Mouse (Mus musculus): ENCODE data around the gene Grhl1. TPM values are rescaled to one million over a fixed set of nuclear protein-coding genes. Genes with fewer than 3 reads are reported as not detected.

Gene Grhl1
- polyA plus RNA-seq, 1 experiment from 2014 or later, result 12.0 TPM

GRCm38 (mm10) chr12:24642370-24642802 lies 70.3 kb downstream of the Grhl1 start:
- Histone ChIP-seq H3K27me3 (replicated peaks; ENCODE audit: control insufficient read depth, insufficient read depth, low read length) (no peaks in the 10 kb centered on the region), H3K9me3 (ENCODE audit: control insufficient read depth, low read length) (no peaks in the 10 kb centered on the region; the same call in 1 of the 2 replicates), H3K36me3 (ENCODE audit: control insufficient read depth, insufficient read depth, low read length) (no peaks in the 10 kb centered on the region), H3K4me3 (ENCODE audit: low read depth, low read length) (no peak overlapping the region), H3K4me2 (ENCODE audit: low read depth, low read length) (no peak overlapping the region), H3K27ac (replicated peaks; ENCODE audit: low read depth, low read length) (no peak overlapping the region), H3K4me1 (ENCODE audit: control insufficient read depth, insufficient read depth, low read length) (no peaks in the 10 kb centered on the region), H3K9ac (ENCODE audit: low read depth, low read length) (no peak overlapping the region)
- DNase-seq (ENCODE audit: low spot score) (peak; percentile 22), ATAC-seq (ENCODE audit: low read depth) (0 out of 2 replicates have a peak, but pooled peaks have one; percentile 30)
- 78% methylated on average over 4 of the region's 4 CpGs for WGBS

DNA sequence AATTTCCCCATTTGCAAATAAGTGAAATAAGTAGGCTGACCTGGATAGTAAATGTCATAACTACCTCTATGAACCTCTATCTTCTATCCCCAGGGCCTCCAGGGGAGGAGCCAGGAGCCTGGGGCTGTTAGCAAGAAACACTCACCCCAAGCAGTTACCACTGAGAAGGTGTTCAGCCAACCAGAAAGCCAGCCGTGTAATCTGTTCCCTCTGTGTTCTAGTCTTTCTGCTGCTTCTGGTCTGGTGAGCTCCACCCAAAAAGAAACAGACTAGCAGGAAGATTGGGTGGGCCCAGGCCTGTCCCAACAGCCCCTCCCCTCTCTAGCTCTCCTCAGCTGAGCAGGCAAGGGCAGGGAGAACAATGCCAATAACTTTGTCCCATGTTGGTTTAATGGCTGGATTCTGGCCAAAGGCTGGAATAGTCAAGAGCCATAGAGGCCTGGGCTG lies 72.1 kb downstream of the Grhl1 start:
- Histone ChIP-seq H3K4me2 (ENCODE audit: low read depth, low read length) (no peak overlapping the region), H3K4me1 (ENCODE audit: control insufficient read depth, insufficient read depth, low read length) (no peaks in the 10 kb centered on the region), H3K27me3 (replicated peaks; ENCODE audit: control insufficient read depth, insufficient read depth, low read length) (no peaks in the 10 kb centered on the region), H3K4me3 (ENCODE audit: low read depth, low read length) (no peak overlapping the region), H3K36me3 (ENCODE audit: control insufficient read depth, insufficient read depth, low read length) (no peaks in the 10 kb centered on the region), H3K9me3 (ENCODE audit: control insufficient read depth, low read length) (no peaks in the 10 kb centered on the region), H3K27ac (replicated peaks; ENCODE audit: low read depth, low read length) (no peak overlapping the region), H3K9ac (ENCODE audit: low read depth, low read length) (no peak overlapping the region)
- DNase-seq (ENCODE audit: low spot score) (peak; percentile 15), ATAC-seq (ENCODE audit: low read depth) (peak; percentile 48; the same call in 1 of the 2 replicates)
- WGBS, result 31% methylated on average over 1 of the region's 1 CpGs

GRCm38 (mm10) chr12:24645901-24646300 lies 73.8 kb downstream of the Grhl1 start:
- DNase-seq (ENCODE audit: low spot score), result no peak

GRCm38 (mm10) chr12:24648094-24648493 lies 76.0 kb downstream of the Grhl1 start:
- ATAC-seq (ENCODE audit: low read depth), result no peak
- H3K4me2 ChIP-seq (ENCODE audit: low read depth, low read length), result no peak overlapping the region
- H3K4me3 ChIP-seq (ENCODE audit: low read depth, low read length), result no peak overlapping the region
- no peak overlapping the region for H3K27ac ChIP-seq (replicated peaks; ENCODE audit: low read depth, low read length)
- H3K9ac ChIP-seq (ENCODE audit: low read depth, low read length), result no peak overlapping the region
- 71% methylated on average over 1 of the region's 1 CpGs for WGBS
- no peaks in the 10 kb centered on the region for H3K36me3 ChIP-seq (ENCODE audit: control insufficient read depth, insufficient read depth, low read length)
- DNase-seq (ENCODE audit: low spot score), result no peak
- H3K9me3 ChIP-seq (ENCODE audit: control insufficient read depth, low read length), result no peaks in the 10 kb centered on the region
- H3K27me3 ChIP-seq (replicated peaks; ENCODE audit: control insufficient read depth, insufficient read depth, low read length), result no peaks in the 10 kb centered on the region
- H3K4me1 ChIP-seq (ENCODE audit: control insufficient read depth, insufficient read depth, low read length), result peaks cover 16% of the 10 kb centered on the region

More at GRCm38 (mm10) chr12:24645901-24646300, 73.8 kb downstream of the Grhl1 start:
- H3K4me1 ChIP-seq (ENCODE audit: control insufficient read depth, insufficient read depth, low read length), result peaks cover 5% of the 10 kb centered on the region; the same call in 1 of the 2 replicates
- no peak overlapping the region for H3K4me3 ChIP-seq (ENCODE audit: low read depth, low read length)
- no peak overlapping the region for H3K27ac ChIP-seq (replicated peaks; ENCODE audit: low read depth, low read length)
- no peak for ATAC-seq (ENCODE audit: low read depth)
- 82% methylated on average over 6 of the region's 6 CpGs for WGBS
- no peak overlapping the region for H3K4me2 ChIP-seq (ENCODE audit: low read depth, low read length)
- H3K36me3 ChIP-seq (ENCODE audit: control insufficient read depth, insufficient read depth, low read length), result no peaks in the 10 kb centered on the region
- no peaks in the 10 kb centered on the region for H3K9me3 ChIP-seq (ENCODE audit: control insufficient read depth, low read length)
- no peaks in the 10 kb centered on the region for H3K27me3 ChIP-seq (replicated peaks; ENCODE audit: control insufficient read depth, insufficient read depth, low read length)
- H3K9ac ChIP-seq (ENCODE audit: low read depth, low read length), result no peak overlapping the region

GRCm38 (mm10) chr12:24650415-24651062 lies 78.5 kb downstream of the Grhl1 start:
- Histone ChIP-seq H3K4me2 (ENCODE audit: low read depth, low read length) (peak overlapping the region; percentile 72), H3K27me3 (replicated peaks; ENCODE audit: control insufficient read depth, insufficient read depth, low read length) (no peaks in the 10 kb centered on the region), H3K4me3 (ENCODE audit: low read depth, low read length) (peak overlapping the region; percentile 98), H3K9me3 (ENCODE audit: control insufficient read depth, low read length) (no peaks in the 10 kb centered on the region), H3K9ac (ENCODE audit: low read depth, low read length) (peak overlapping the region; percentile 70), H3K4me1 (ENCODE audit: control insufficient read depth, insufficient read depth, low read length) (peaks cover 16% of the 10 kb centered on the region), H3K36me3 (ENCODE audit: control insufficient read depth, insufficient read depth, low read length) (peaks cover 20% of the 10 kb centered on the region), H3K27ac (replicated peaks; ENCODE audit: low read depth, low read length) (peak overlapping the region; percentile 96)
- WGBS, result 4% methylated on average over 16 of the region's 22 CpGs
- ATAC-seq (ENCODE audit: low read depth), result no peak; the same call in 1 of the 2 replicates
- no peak for DNase-seq (ENCODE audit: low spot score)

DNA sequence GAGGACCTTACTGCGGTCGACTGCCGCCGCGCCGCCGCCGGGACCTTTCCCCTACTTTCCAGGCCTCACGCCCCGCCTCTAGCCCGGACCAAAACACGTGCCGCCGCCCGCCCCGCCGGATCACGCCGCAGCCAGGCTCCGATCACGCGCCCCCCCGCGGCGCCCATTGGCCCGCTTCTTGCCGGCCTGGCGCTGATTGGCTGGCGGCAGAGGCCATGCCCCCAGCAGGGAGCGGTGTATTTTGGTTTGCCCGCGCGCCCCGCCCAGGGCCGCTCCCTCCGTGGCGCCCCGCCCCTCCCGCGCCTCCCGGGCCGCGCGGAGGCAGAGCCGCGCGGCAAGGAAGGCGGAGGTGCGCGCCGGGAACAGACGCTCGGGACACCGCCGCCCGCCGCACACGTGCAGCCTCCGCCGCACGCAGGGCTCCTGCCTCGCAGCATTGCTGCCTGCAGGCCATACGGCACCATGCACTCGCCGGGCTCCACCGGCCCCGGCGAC lies 79.0 kb downstream of the Grhl1 start, which contains the start of gene Klf11:
Gene Klf11 (plus strand): TSS at position 212 of the 495 bp plus-strand sequence.
- peak; percentile 95 for ATAC-seq (ENCODE audit: low read depth)
- no peaks in the 10 kb centered on the region for H3K9me3 ChIP-seq (ENCODE audit: control insufficient read depth, low read length)
- 4% methylated on average over 15 of the region's 68 CpGs for whole genome bisulfite sequencing

GRCm38 (mm10) chr12:24651642-24652342 lies 79.7 kb downstream of the Grhl1 start:
- Histone ChIP-seq H3K9ac (ENCODE audit: low read depth, low read length) (peak overlapping the region; percentile 97), H3K9me3 (ENCODE audit: control insufficient read depth, low read length) (no peaks in the 10 kb centered on the region), H3K4me3 (ENCODE audit: low read depth, low read length) (peak overlapping the region; percentile 98), H3K27me3 (replicated peaks; ENCODE audit: control insufficient read depth, insufficient read depth, low read length) (no peaks in the 10 kb centered on the region), H3K4me2 (ENCODE audit: low read depth, low read length) (peak overlapping the region; percentile 72), H3K36me3 (ENCODE audit: control insufficient read depth, insufficient read depth, low read length) (peaks cover 32% of the 10 kb centered on the region), H3K27ac (replicated peaks; ENCODE audit: low read depth, low read length) (peak overlapping the region; percentile 96), H3K4me1 (ENCODE audit: control insufficient read depth, insufficient read depth, low read length) (peaks cover 16% of the 10 kb centered on the region)
- 2% methylated on average over 25 of the region's 36 CpGs for WGBS
- DNase-seq (ENCODE audit: low spot score) (peak; percentile 96), ATAC-seq (ENCODE audit: low read depth) (peak; percentile 83)

More for the DNA sequence above, 79.0 kb downstream of the Grhl1 start, which contains the start of gene Klf11:
- DNase-seq (ENCODE audit: low spot score), result peak; percentile 97
- Histone ChIP-seq H3K27ac (replicated peaks; ENCODE audit: low read depth, low read length) (peak within 1 kb of the TSS; percentile 96), H3K4me1 (ENCODE audit: control insufficient read depth, insufficient read depth, low read length) (peaks cover 16% of the 10 kb centered on the region), H3K9ac (ENCODE audit: low read depth, low read length) (peak within 1 kb of the TSS; percentile 97), H3K36me3 (ENCODE audit: control insufficient read depth, insufficient read depth, low read length) (peaks cover 26% of the 10 kb centered on the region), H3K4me3 (ENCODE audit: low read depth, low read length) (peak within 1 kb of the TSS; percentile 98), H3K27me3 (replicated peaks; ENCODE audit: control insufficient read depth, insufficient read depth, low read length) (no peaks in the 10 kb centered on the region), H3K4me2 (ENCODE audit: low read depth, low read length) (peak within 1 kb of the TSS; percentile 72)

DNA sequence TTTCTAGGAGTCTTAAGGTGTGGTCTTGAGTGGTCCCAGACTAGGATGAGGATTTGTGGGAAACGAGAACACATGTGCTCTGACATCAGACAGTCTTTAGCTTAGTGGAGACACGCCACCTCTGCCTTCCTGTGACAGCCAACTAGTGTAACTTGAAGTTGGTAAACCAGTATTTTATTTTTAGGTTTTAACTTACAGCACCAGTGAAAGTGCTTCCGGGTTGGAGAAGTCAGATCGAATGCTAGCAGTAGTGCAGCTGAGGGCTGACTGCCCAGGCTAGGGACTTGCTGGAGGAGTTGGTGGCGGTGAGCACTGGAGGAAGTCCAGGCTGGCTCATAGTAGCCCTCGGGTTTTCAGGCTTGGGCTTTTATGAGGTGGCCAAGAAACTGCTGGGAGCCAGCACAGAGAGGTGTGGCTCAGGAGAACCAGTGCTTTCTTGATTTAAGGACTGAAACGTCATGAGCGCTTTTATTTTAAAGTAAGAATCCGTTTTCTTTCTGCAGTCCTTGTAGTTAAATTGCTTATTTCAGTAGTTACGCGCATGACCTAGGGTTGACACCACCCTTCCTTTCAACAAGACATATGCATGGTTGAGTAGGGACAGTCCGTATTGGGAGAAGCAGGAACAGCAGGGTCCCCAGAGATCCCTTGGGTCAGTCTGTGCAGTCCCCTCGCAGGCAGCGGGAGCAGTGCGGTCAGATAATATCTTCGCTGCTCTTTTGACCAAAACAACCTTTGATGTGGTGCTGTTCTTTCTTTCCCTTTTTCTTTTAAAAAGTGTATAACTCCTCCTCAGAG lies 82.2 kb downstream of the Grhl1 start:
- Histone ChIP-seq H3K36me3 (ENCODE audit: control insufficient read depth, insufficient read depth, low read length) (peaks cover 51% of the 10 kb centered on the region), H3K9me3 (ENCODE audit: control insufficient read depth, low read length) (no peaks in the 10 kb centered on the region), H3K27ac (replicated peaks; ENCODE audit: low read depth, low read length) (no peak overlapping the region), H3K27me3 (replicated peaks; ENCODE audit: control insufficient read depth, insufficient read depth, low read length) (no peaks in the 10 kb centered on the region), H3K4me1 (ENCODE audit: control insufficient read depth, insufficient read depth, low read length) (peaks cover 16% of the 10 kb centered on the region), H3K9ac (ENCODE audit: low read depth, low read length) (no peak overlapping the region), H3K4me2 (ENCODE audit: low read depth, low read length) (no peak overlapping the region), H3K4me3 (ENCODE audit: low read depth, low read length) (no peak overlapping the region)
- WGBS, result 81% methylated on average over 16 of the region's 16 CpGs
- no peak for DNase-seq (ENCODE audit: low spot score)
- ATAC-seq (ENCODE audit: low read depth), result no peak
